Mouse (Mus musculus): ENCODE results near the gene Hspa12b.

Hspa12b gene

GRCm38 (mm10) chr2:131179246-131179886 is 52.3 kb downstream of the Hspa12b start:
- DNase-seq (ENCODE audit: low read depth, low spot score), result no peak

- peak; percentile 62 for DNase-seq (ENCODE audit: low read depth, low spot score)
Measured at GRCm38 (mm10) chr2:131179990-131180587, 53.0 kb downstream of the Hspa12b start, which contains the start of gene Cenpb. Gene Cenpb, minus strand, starts transcription at chr2:131180067.

- no peak for DNase-seq (ENCODE audit: low read depth, low spot score)
Measured at GRCm38 (mm10) chr2:131186343-131186742, 59.3 kb downstream of the Hspa12b start.

- DNase-seq (ENCODE audit: low read depth, low spot score), result peak; percentile 84
Measured at GRCm38 (mm10) chr2:131186771-131187601, 59.9 kb downstream of the Hspa12b start, which contains the start of the genes Cdc25b and Spef1. Gene Cdc25b, plus strand, starts transcription at chr2:131186949. Gene Spef1, minus strand, starts transcription at chr2:131187282.

- no peak for DNase-seq (ENCODE audit: low read depth, low spot score)
Measured at GRCm38 (mm10) chr2:131187602-131187922, 60.5 kb downstream of the Hspa12b start.

GRCm38 (mm10) chr2:131188311-131188710 is 61.2 kb downstream of the Hspa12b start:
- DNase-seq (ENCODE audit: low read depth, low spot score), result peak; percentile 69

GRCm38 (mm10) chr2:131189521-131190309 is 62.6 kb downstream of the Hspa12b start:
- no peak for DNase-seq (ENCODE audit: low read depth, low spot score)

GRCm38 (mm10) chr2:131190344-131191004 is 63.4 kb downstream of the Hspa12b start:
- no peak for DNase-seq (ENCODE audit: low read depth, low spot score)

- DNase-seq (ENCODE audit: low read depth, low spot score), result no peak
Measured at GRCm38 (mm10) chr2:131191005-131191390, 63.9 kb downstream of the Hspa12b start.
